Mouse (Mus musculus) C2C12 (cell line): ENCODE measurements around the gene Gm3045.

Experiments
- CEBPB ChIP-seq: IDR thresholded peaks from one replicate; pipeline ENCODE4 v1.6.1; 2011; ENCODE audit warnings: low read depth, mild to moderate bottlenecking, control low read depth, moderate library complexity
- CTCF ChIP-seq: IDR thresholded peaks from one replicate; pipeline ENCODE4 v1.5.1; 2011; ENCODE audit not compliant: control insufficient read depth, insufficient read depth, insufficient read length
- MAX ChIP-seq: IDR thresholded peaks from one replicate; pipeline ENCODE4 v1.6.1; 2011; ENCODE audit warnings: mild to moderate bottlenecking, control low read depth
- MYOD1 ChIP-seq: IDR thresholded peaks from one replicate; pipeline ENCODE4 v1.6.1; 2011; ENCODE audit warnings: low read depth; ENCODE audit not compliant: control insufficient read depth, insufficient read length
- USF1 ChIP-seq: IDR thresholded peaks from one replicate; pipeline ENCODE4 v1.6.1; 2011; ENCODE audit warnings: low read depth, mild to moderate bottlenecking, control low read depth, moderate library complexity

DNA sequence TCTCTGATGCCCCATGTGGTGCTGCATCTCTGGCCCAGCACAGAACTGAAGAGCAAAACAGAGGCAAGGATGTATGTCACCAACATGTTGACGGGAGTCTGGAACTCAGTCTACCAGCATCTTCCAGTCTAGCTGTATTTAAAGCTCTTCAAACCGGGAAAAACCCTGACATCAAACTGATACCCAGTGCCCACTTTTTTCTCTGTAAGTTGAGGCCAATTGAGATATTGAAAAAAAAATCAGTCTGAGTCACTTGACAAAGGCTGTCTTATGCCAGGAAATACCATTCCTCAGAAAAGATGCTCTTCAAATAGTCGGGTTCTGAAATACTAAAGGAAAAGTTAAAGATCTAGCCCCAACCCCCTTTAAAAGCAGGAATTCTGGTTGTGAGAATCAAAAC lies 55.8 kb downstream of the Gm3045 start, which contains the start of gene Il9:
- TF ChIP-seq CTCF (no peak), CEBPB (no peak), MYOD1 (no peak), USF1 (no peak), MAX (no peak)
